Mouse (Mus musculus) forebrain, postnatal 0 days (tissue): ENCODE data around the gene Kcnmb1. TPM values are rescaled to one million over a fixed set of nuclear protein-coding genes. Genes with fewer than 3 reads are reported as not detected.

Experiments
- ATAC-seq: fragments of 200-750 bp; cut with Nextera tagmentation; 2 replicates; pipeline ENCODE4 v1.8.0; 2017; ENCODE audit warnings: mild to moderate bottlenecking, moderate library complexity
- DNase-seq: peaks from one replicate; pipeline ENCODE4 v3.0.0-alpha.2; 2015
- H3K27ac ChIP-seq: fragments of 300-500 bp; sonication (generic); 2 replicates; pipeline ENCODE4 v1.5.1; 2014; ENCODE audit warnings: low read depth, mild to moderate bottlenecking, antibody characterized with exemption, low read length, moderate library complexity, mixed read lengths
- H3K27me3 ChIP-seq: fragments of 300-500 bp; sonication (generic); 2 replicates; pipeline ENCODE4 v1.6.1; 2014; ENCODE audit warnings: mild to moderate bottlenecking, low read length, mixed read lengths; ENCODE audit not compliant: insufficient read depth
- H3K36me3 ChIP-seq: fragments of 300-500 bp; sonication (generic); 2 replicates; pipeline ENCODE4 v1.6.1; 2014; ENCODE audit warnings: mild to moderate bottlenecking, moderate library complexity; ENCODE audit not compliant: insufficient read depth
- H3K4me1 ChIP-seq: fragments of 300-500 bp; sonication (generic); 2 replicates; pipeline ENCODE4 v1.6.1; 2014; ENCODE audit warnings: antibody characterized with exemption; ENCODE audit not compliant: insufficient read depth
- H3K4me2 ChIP-seq: fragments of 300-500 bp; sonication (generic); 2 replicates; pipeline ENCODE4 v1.6.1; 2014; ENCODE audit warnings: low read depth, mild to moderate bottlenecking, moderate library complexity
- H3K4me3 ChIP-seq: fragments of 300-500 bp; sonication (generic); 2 replicates; pipeline ENCODE4 v1.5.1; 2014; ENCODE audit warnings: low read depth, low read length, mixed read lengths
- H3K9ac ChIP-seq: fragments of 300-500 bp; sonication (generic); 2 replicates; pipeline ENCODE4 v1.6.1; 2014; ENCODE audit warnings: mild to moderate bottlenecking
- H3K9me3 ChIP-seq: fragments of 300-500 bp; sonication (generic); 2 replicates; pipeline ENCODE4 v1.6.1; 2016; ENCODE audit warnings: low read length
- CTCF ChIP-seq: sonication (generic); IDR thresholded peaks from 2 replicates; pipeline ENCODE4 v1.5.1; 2016; ENCODE audit warnings: antibody characterized with exemption, control low read depth, low read depth
- WGBS: fragments of 180-500 bp; shearing (Covaris S2); extraction: QIAGEN DNeasy Blood & Tissue Kit; methylation state at CpG from one replicate; pipeline ENCODE4 v1.1.7; 2014; 5-methylcytosine and 5-hydroxymethylcytosine counted together
- polyA plus RNA-seq: library from polyadenylated mRNA; unstranded; fragments of >200 nt; fragmentation: Nextera tagmentation; extraction: Ambion mirVana; gene quantifications from 2 replicates; pipeline ENCODE4 v1.2.1, GENCODE M21; 2015
- total RNA-seq: library from RNA; depleted of rRNA; stranded (reverse); fragments of >200 nt; gene quantifications from 2 replicates; pipeline ENCODE4 v1.2.3, GENCODE M21; 2014; rRNA removed

Gene Kcnmb1
- total and polyA plus RNA-seq, 2 experiments from 2014 or later, result 0.10 TPM

DNA sequence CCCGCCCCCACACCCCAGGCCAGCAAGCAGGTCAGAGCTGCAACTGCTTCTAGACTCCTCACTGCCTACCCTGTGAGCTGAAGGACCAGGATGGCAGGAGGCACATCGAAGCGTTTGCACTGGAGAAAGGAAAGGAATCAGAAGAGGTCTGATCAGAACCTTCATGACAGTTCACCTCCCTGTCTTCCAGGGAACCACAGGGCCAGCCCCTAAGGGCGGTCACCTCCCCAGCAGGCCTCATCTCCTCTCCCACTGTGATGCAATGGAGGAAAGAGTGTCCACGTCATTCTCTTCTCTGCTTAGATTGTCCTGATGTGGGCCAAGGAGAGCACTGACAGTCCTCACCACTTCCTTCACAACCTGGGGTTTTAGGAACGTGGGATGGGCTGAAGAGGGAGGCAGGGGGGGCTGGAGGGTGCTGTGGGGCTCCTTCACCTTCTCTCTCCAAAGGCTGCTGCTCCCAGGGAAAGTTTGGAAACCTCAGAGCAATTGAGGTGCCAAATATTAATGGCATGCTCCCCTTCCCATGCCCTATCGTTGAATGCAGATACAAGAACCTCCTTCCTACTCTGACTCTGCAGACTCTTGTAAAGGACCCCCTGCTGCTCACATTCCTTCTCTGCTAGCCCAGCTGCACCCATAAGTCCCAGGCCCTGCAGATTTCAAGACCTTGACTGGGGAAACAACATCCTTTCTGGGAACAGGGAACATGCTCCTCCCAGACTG is 47.5 kb downstream of the Kcnmb1 start:
- ATAC-seq (no peak), DNase-seq (no peak)
- H3K27ac ChIP-seq, result no peak overlapping the region

DNA sequence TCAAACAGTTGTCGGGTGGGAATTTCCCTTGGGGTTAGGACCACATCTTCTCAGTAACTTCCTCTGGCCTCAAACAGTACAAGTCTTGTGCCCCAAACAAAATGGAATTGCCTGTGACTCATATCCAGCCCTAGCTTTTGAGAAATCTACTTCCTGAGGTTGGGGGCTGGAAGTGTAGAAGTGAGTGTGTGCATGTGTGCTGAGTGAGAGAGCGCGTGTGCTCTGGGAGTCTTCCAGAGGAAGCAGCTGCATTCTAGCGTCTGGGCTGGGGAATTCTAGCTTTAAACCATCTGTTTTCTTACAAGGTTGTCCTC is 48.0 kb downstream of the Kcnmb1 start:
- Histone ChIP-seq H3K27ac (no peak overlapping the region), H3K27me3 (no peaks in the 10 kb centered on the region), H3K4me1 (no peaks in the 10 kb centered on the region), H3K9ac (no peak overlapping the region), H3K4me3 (no peak overlapping the region), H3K4me2 (no peak overlapping the region), H3K36me3 (no peaks in the 10 kb centered on the region), H3K9me3 (no peaks in the 10 kb centered on the region)
- no peak for TF ChIP-seq CTCF
- DNase-seq (no peak), ATAC-seq (no peak)
- WGBS, result 73% methylated on average over 4 of the region's 4 CpGs

More for the DNA sequence above, 47.5 kb downstream of the Kcnmb1 start:
- Histone ChIP-seq H3K9ac (no peak overlapping the region), H3K36me3 (no peaks in the 10 kb centered on the region), H3K27me3 (no peaks in the 10 kb centered on the region), H3K4me3 (no peak overlapping the region), H3K9me3 (no peaks in the 10 kb centered on the region), H3K4me2 (no peak overlapping the region), H3K4me1 (no peaks in the 10 kb centered on the region)
- no peak for TF ChIP-seq CTCF
- WGBS, result 83% methylated on average over 7 of the region's 7 CpGs

DNA sequence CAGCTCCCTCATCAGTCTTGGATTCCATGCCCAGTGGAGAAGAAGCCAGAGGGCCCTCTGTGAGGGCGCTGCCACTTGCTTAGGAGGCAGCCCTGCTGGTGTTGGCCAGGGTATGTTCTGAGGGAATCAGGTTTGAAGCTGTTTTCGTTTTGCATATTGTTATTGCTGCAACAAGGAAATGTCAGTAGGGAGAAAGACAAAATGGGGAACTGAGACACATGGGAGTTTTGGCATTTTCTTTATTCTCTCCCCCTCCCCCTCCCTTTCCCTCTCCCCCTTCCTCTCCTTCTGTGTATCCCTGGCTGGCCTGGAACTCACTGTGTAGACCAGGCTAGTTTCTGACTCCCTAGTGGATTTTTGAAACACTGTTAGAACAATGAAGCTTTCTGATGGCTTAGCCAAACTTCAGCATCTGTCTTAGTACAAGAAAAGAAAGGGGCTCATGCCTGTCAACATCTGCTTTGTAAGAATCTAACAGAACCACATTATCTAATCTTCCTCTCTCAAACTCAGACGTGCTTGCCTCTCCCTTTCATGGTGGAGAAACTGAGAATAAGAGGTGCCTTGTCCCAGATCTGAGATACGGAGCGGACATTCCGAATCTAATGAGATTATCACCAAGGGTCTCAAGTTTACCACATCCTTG is 49.3 kb downstream of the Kcnmb1 start:
- Histone ChIP-seq H3K9me3 (no peaks in the 10 kb centered on the region), H3K4me1 (no peaks in the 10 kb centered on the region), H3K27me3 (no peaks in the 10 kb centered on the region), H3K4me2 (no peak overlapping the region), H3K36me3 (no peaks in the 10 kb centered on the region), H3K4me3 (no peak overlapping the region), H3K9ac (no peak overlapping the region), H3K27ac (no peak overlapping the region)
- WGBS, result 73% methylated on average over 6 of the region's 6 CpGs
- ATAC-seq (no peak), DNase-seq (no peak)
- TF ChIP-seq CTCF, result no peak

Other genes starting within 250 kb of the Kcnmb1 start
- gene Kcnip1, start 30.1 kb downstream of the Kcnmb1 start, total RNA-seq, result 68.4 and 92.6 TPM in 2 replicates
- 70.0 and 91.0 TPM in 2 replicates for gene Kcnip1, start 30.1 kb downstream of the Kcnmb1 start, polyA plus RNA-seq
- 3.5 and 4.4 TPM in 2 replicates for gene Lcp2, start 83.9 kb downstream of the Kcnmb1 start, total RNA-seq
- 1.7 and 3.6 TPM in 2 replicates for gene Lcp2, start 83.9 kb downstream of the Kcnmb1 start, polyA plus RNA-seq
- gene 4930469K13Rik, start 135.5 kb downstream of the Kcnmb1 start, total RNA-seq, result not detected in 2 replicates
- gene 4930469K13Rik, start 135.5 kb downstream of the Kcnmb1 start, polyA plus RNA-seq, result not detected in 2 replicates
- not detected in 2 replicates for gene Foxi1, start 245.1 kb downstream of the Kcnmb1 start, total RNA-seq
- not detected in 2 replicates for gene Foxi1, start 245.1 kb downstream of the Kcnmb1 start, polyA plus RNA-seq